Mouse (Mus musculus): ENCODE measurements around the gene Ano5.

The Ano5 gene

GRCm38 (mm10) chr7:51625161-51625560, 114.3 kb downstream of the Ano5 start:
- TF ChIP-seq GATA4 (IDR thresholded peaks at IDR 0.05; ENCODE audit: insufficient replicate concordance, low read length) = no peak

DNA sequence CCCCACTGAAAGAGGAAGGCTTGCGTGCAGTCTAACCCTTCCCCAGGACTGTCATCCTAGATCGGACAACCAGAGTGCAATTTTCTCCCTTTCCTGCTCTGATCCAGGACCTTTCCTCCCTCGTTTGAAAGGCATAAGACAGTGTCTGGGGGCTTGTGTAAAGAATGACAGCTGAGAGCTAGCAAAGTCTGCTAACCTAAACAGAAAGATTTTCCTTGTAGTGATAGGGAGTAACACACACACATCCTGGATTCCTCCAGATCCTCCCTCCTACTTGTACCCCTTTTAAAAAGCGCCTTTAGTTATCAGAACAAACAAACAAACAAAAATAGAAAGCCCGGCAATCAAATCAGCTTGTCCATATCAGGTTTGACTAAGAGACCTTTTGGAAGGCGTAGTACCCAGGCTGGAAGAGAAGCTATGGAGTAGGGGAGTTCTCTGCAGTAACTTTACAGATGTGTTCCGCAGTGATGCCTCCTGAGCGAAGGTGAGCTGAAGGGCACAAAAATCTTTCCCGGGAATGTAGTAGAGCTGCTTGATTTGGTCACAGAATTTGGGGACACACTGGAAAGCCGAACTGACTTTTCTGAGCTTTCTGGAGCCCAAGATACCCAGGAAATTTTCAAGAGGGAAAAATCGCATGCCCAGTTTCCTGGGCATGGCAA, 114.9 kb downstream of the Ano5 start:
- no peak for TF ChIP-seq GATA4 (IDR thresholded peaks at IDR 0.05; ENCODE audit: insufficient replicate concordance, low read length)

DNA sequence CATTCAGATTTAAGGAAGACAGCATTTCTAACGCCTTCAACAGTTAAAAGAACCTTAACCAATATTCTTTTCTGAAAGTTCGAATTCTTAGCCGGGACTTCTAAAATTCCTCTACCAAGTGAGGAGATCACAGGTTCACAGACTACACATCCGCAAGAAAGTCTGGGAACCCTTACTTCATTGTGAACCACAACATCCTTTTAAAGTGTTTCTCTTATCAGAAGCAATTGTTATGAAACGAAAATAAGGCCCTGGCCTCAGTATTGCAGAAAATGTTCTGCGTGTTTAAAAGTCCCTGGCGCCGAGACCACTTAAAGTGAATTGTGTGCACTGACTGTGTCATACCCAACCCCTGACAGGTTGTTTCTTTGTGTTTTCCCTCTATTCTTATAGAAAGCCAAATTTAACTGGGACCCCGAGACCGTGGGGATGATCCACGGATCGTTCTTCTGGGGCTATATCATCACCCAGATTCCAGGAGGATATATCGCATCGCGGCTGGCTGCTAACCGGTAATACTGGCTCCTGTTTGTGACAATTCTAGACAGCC, 115.7 kb downstream of the Ano5 start:
- TF ChIP-seq GATA4 (IDR thresholded peaks at IDR 0.05; ENCODE audit: insufficient replicate concordance, low read length) = no peak

GRCm38 (mm10) chr7:51627001-51627631, 116.3 kb downstream of the Ano5 start:
- no peak for TF ChIP-seq GATA4 (IDR thresholded peaks at IDR 0.05; ENCODE audit: insufficient replicate concordance, low read length)

DNA sequence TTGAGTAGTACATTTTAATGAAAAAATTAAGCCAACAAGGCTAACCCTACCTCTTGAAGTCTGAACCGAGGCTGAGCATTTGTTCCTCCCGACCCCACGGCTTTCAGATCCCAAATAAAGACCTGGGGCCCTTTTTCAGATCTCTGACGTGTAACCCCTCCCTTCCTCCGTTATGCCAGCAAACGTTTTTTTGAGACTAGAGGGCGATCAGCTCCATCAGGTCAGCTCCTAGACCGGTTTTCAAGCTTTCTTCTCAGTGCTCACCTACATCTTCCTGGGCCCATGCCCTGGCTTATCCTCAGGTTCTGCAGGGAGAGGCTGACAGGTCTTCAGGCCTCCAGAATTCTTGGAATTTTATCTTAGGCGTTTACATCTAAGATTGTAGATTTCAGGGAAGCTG, 116.8 kb downstream of the Ano5 start:
- TF ChIP-seq GATA4 (IDR thresholded peaks at IDR 0.05; ENCODE audit: insufficient replicate concordance, low read length) = no peak

- no peak for TF ChIP-seq GATA4 (IDR thresholded peaks at IDR 0.05; ENCODE audit: insufficient replicate concordance, low read length)
These were observed 117.5 kb downstream of the Ano5 start for GRCm38 (mm10) chr7:51628349-51628748.

- no peak for TF ChIP-seq GATA4 (IDR thresholded peaks at IDR 0.05; ENCODE audit: insufficient replicate concordance, low read length)
These were observed 118.4 kb downstream of the Ano5 start for GRCm38 (mm10) chr7:51629206-51629605.

GRCm38 (mm10) chr7:51631171-51631570, 120.3 kb downstream of the Ano5 start:
- TF ChIP-seq GATA4 (IDR thresholded peaks at IDR 0.05; ENCODE audit: insufficient replicate concordance, low read length) = no peak

- TF ChIP-seq GATA4 (IDR thresholded peaks at IDR 0.05; ENCODE audit: insufficient replicate concordance, low read length) = no peak
These were observed 121.9 kb downstream of the Ano5 start for GRCm38 (mm10) chr7:51632543-51633229.

GRCm38 (mm10) chr7:51633230-51633844, 122.5 kb downstream of the Ano5 start:
- no peak for TF ChIP-seq GATA4 (IDR thresholded peaks at IDR 0.05; ENCODE audit: insufficient replicate concordance, low read length)

Measured in liver, adult (tissue).